Mouse (Mus musculus) stomach, postnatal 0 days (tissue): Measurements from ENCODE around the gene Aimp1. TPM values are rescaled to one million over a fixed set of nuclear protein-coding genes. Genes with fewer than 3 reads are reported as not detected.

Experiments
- ATAC-seq: fragments of 200-750 bp; cut with Nextera tagmentation; 2 replicates; pipeline ENCODE4 v1.8.0; 2017; ENCODE audit not compliant: low FRiP score, low TSS enrichment
- DNase-seq: peaks from one replicate; pipeline ENCODE4 v3.0.0-alpha.2; 2016; ENCODE audit warnings: low spot score
- H3K27ac ChIP-seq: fragments of 300-500 bp; sonication (generic); replicated peaks from 2 replicates; pipeline ENCODE4 v1.5.1; 2014; ENCODE audit warnings: mild to moderate bottlenecking, control low read depth
- H3K27me3 ChIP-seq: fragments of 300-500 bp; sonication (generic); 2 replicates; pipeline ENCODE4 v1.6.1; 2014; ENCODE audit warnings: low read length; ENCODE audit not compliant: control insufficient read depth, insufficient read depth
- H3K36me3 ChIP-seq: fragments of 300-500 bp; sonication (generic); 2 replicates; pipeline ENCODE4 v1.6.1; 2014; ENCODE audit warnings: low read length, mixed read lengths; ENCODE audit not compliant: control insufficient read depth, insufficient read depth
- H3K4me1 ChIP-seq: fragments of 300-500 bp; sonication (generic); replicated peaks from 2 replicates; pipeline ENCODE4 v1.6.1; 2014; ENCODE audit warnings: antibody characterized with exemption; ENCODE audit not compliant: control insufficient read depth, insufficient read depth
- H3K4me2 ChIP-seq: fragments of 300-500 bp; sonication (generic); replicated peaks from 2 replicates; pipeline ENCODE4 v1.6.1; 2014; ENCODE audit warnings: low read depth, mild to moderate bottlenecking, control low read depth, moderate library complexity
- H3K4me3 ChIP-seq: fragments of 300-500 bp; sonication (generic); 2 replicates; pipeline ENCODE4 v1.5.1; 2014; ENCODE audit warnings: low read depth, low read length, control low read depth
- H3K9ac ChIP-seq: fragments of 300-500 bp; sonication (generic); 2 replicates; pipeline ENCODE4 v1.6.1; 2014; ENCODE audit warnings: mild to moderate bottlenecking, low read length, control low read depth, mixed read lengths
- H3K9me3 ChIP-seq: fragments of 300-500 bp; sonication (generic); 2 replicates; pipeline ENCODE4 v1.6.1; 2016; ENCODE audit warnings: low read length; ENCODE audit not compliant: control insufficient read depth
- CTCF ChIP-seq: IDR thresholded peaks from 2 replicates; pipeline ENCODE4 v1.5.1; 2016; ENCODE audit warnings: antibody characterized with exemption, low read depth, mild to moderate bottlenecking, moderate library complexity
- EP300 ChIP-seq: optimal IDR thresholded peaks from 2 replicates; pipeline ENCODE3; 2016; ENCODE audit warnings: antibody characterized with exemption
- WGBS: fragments of 180-500 bp; shearing (Covaris S2); extraction: QIAGEN DNeasy Blood & Tissue Kit; methylation state at CpG from one replicate; pipeline ENCODE4 v1.1.7; 2014; 5-methylcytosine and 5-hydroxymethylcytosine counted together
- polyA plus RNA-seq: library from polyadenylated mRNA; unstranded; fragments of >200 nt; fragmentation: Nextera tagmentation; extraction: Ambion mirVana; gene quantifications from 2 replicates; pipeline ENCODE4 v1.2.1, GENCODE M21; 2015

Aimp1 gene
- polyA plus RNA-seq, 1 experiment from 2014 or later = 55.4 TPM

GRCm38 (mm10) chr3:132701368-132701767 is 17.2 kb upstream of the Aimp1 start:
- Histone ChIP-seq H3K4me3 (no peak overlapping the region), H3K27me3 (no peaks in the 10 kb centered on the region), H3K9ac (no peak overlapping the region), H3K36me3 (0 out of 2 replicates have a peak, but pooled peaks cover 2% of the 10 kb centered on the region), H3K4me1 (no peaks in the 10 kb centered on the region), H3K27ac (no peak overlapping the region), H3K4me2 (no peak overlapping the region), H3K9me3 (no peaks in the 10 kb centered on the region)
- 60% methylated on average over 3 of the region's 3 CpGs for WGBS
- DNase-seq = no peak
- TF ChIP-seq CTCF = peak; percentile 85
- TF ChIP-seq EP300 = no peak
- no peak for ATAC-seq

- ATAC-seq = peak; percentile 98
- DNase-seq = peak; percentile 97
- Histone ChIP-seq H3K27ac (peak within 1 kb of the TSS; percentile 93), H3K4me1 (no peaks in the 10 kb centered on the region), H3K27me3 (no peaks in the 10 kb centered on the region), H3K9ac (peak within 1 kb of the TSS; percentile 81), H3K4me3 (peak within 1 kb of the TSS; percentile 70), H3K4me2 (peak within 1 kb of the TSS; percentile 67), H3K9me3 (no peaks in the 10 kb centered on the region), H3K36me3 (no peaks in the 10 kb centered on the region)
- TF ChIP-seq EP300 = peak; percentile 91
- peak; percentile 33; the same call in 1 of the 2 replicates for TF ChIP-seq CTCF
- under 1% methylated on average over 42 of the region's 42 CpGs for WGBS
These were observed 531 bp downstream of the Aimp1 start, which contains the start of gene Tbck for GRCm38 (mm10) chr3:132683447-132684230. Gene Tbck, plus strand, starts transcription at chr3:132684144.

GRCm38 (mm10) chr3:132677494-132677893 is 6.7 kb downstream of the Aimp1 start:
- Histone ChIP-seq H3K27me3 (no peaks in the 10 kb centered on the region), H3K36me3 (peaks cover 4% of the 10 kb centered on the region; the same call in 1 of the 2 replicates), H3K9me3 (no peaks in the 10 kb centered on the region), H3K9ac (no peak overlapping the region), H3K4me2 (no peak overlapping the region), H3K27ac (no peak overlapping the region), H3K4me3 (no peak overlapping the region), H3K4me1 (no peaks in the 10 kb centered on the region)
- 74% methylated on average over 2 of the region's 2 CpGs for WGBS
- DNase-seq (no peak), ATAC-seq (no peak)
- TF ChIP-seq EP300 = no peak
- TF ChIP-seq CTCF = no peak

- Histone ChIP-seq H3K9ac (no peak overlapping the region), H3K4me3 (no peak overlapping the region), H3K4me2 (no peak overlapping the region), H3K27me3 (no peaks in the 10 kb centered on the region), H3K27ac (no peak overlapping the region), H3K36me3 (peaks cover 6% of the 10 kb centered on the region; the same call in 1 of the 2 replicates), H3K4me1 (no peaks in the 10 kb centered on the region), H3K9me3 (no peaks in the 10 kb centered on the region)
- 75% methylated on average over 2 of the region's 2 CpGs for WGBS
- ATAC-seq (peak; percentile 49), DNase-seq (no peak)
- TF ChIP-seq EP300 (peak; percentile 42), CTCF (no peak)
These were observed 28.2 kb downstream of the Aimp1 start for GRCm38 (mm10) chr3:132655955-132656354.

- Histone ChIP-seq H3K4me2 (no peak overlapping the region), H3K4me3 (no peak overlapping the region), H3K9me3 (no peaks in the 10 kb centered on the region), H3K4me1 (no peaks in the 10 kb centered on the region), H3K27me3 (no peaks in the 10 kb centered on the region), H3K9ac (no peak overlapping the region), H3K36me3 (0 out of 2 replicates have a peak, but pooled peaks cover under 1% of the 10 kb centered on the region), H3K27ac (no peak overlapping the region)
- ATAC-seq = no peak
- TF ChIP-seq EP300 (no peak), CTCF (no peak)
- 92% methylated on average over 7 of the region's 7 CpGs for WGBS
- no peak for DNase-seq
These were observed 30.2 kb downstream of the Aimp1 start for GRCm38 (mm10) chr3:132653959-132654358.

GRCm38 (mm10) chr3:132651776-132652175 is 32.4 kb downstream of the Aimp1 start:
- peak; percentile 27 for DNase-seq
- Histone ChIP-seq H3K27me3 (no peaks in the 10 kb centered on the region), H3K36me3 (no peaks in the 10 kb centered on the region), H3K4me1 (no peaks in the 10 kb centered on the region), H3K9ac (no peak overlapping the region), H3K9me3 (no peaks in the 10 kb centered on the region), H3K4me3 (no peak overlapping the region), H3K27ac (no peak overlapping the region), H3K4me2 (no peak overlapping the region)
- TF ChIP-seq EP300 = no peak
- no peak for TF ChIP-seq CTCF
- peak; percentile 21; the same call in 1 of the 2 replicates for ATAC-seq
- WGBS = 34% methylated on average over 3 of the region's 3 CpGs
